Mouse (Mus musculus): ENCODE measurements at regions not wholly inside any gene's neighbourhood (a gene's known extent, or its start where the extent isn't known, plus 50 kb on each side); places are given as distances from the start of the nearest gene placed in this dataset.

DNA sequence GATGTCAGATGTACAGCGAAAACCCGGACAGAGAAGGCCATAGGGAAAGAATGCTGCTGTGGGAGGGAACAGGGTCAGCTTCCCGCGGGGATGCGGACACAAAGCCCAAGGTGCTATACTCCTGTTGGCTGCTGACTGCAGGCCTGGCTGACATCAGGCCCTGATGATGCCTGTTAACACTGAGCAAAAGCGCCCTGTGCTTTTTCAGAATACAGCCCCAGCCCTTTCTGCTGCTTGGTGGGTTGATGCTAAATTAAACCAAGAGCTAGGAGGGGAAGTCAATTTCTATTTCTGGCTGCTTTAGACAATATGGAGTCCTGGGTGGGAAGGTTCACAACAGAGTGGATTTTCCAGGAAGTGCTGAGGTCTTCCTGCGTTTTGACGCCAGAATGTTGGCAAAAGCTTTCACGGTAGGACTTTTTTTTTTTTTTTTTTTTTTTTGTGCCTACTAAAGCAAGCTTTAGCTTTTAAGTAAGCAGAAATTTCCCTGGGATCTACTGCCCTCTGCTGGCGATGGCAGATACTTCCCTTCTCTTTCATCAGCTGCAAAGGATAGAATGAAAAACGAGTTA, 302.2 kb upstream of the Arglu1 start:
- dilution Hi-C loops (cut with MboI; ENCODE audit: extremely low pct_ligation_motif_present, extremely low pct_unique_long_range_greater_than_20kb, low sequenced_read_pairs) (no loop called here), in situ Hi-C loops (cut with MboI; ENCODE audit: low pct_ligation_motif_present, low pct_unique_long_range_greater_than_20kb, low sequenced_read_pairs) (no loop called here)
- peak; percentile 3 for DNase-seq (ENCODE audit: extremely low read depth)
- H3K27ac ChIP-seq (ENCODE audit: insufficient read depth, low read depth): no peak overlapping the region
- H3K4me3 ChIP-seq (replicated peaks in 1 of 3; ENCODE audit: low read depth in 2 of 3, low read length in 2 of 3, poor library complexity in 1 of 3): no peak overlapping the region
- H3K9me3 ChIP-seq (replicated peaks; ENCODE audit: low read length): peaks cover 64% of the 10 kb centered on the region
- no peaks in the 10 kb centered on the region for H3K79me2 ChIP-seq (replicated peaks; ENCODE audit: control insufficient read depth, extremely low read depth, insufficient read depth, poor library complexity, severe bottlenecking)
- H3K4me1 ChIP-seq (ENCODE audit: control insufficient read depth in 1 of 2, insufficient read depth in 2 of 2): no peaks in the 10 kb centered on the region
- H3K27me3 ChIP-seq (replicated peaks): no peaks in the 10 kb centered on the region
- no peak overlapping the region for H3K9ac ChIP-seq (ENCODE audit: insufficient read depth, low read depth)
- TF ChIP-seq RAD21 (IDR thresholded peaks at IDR 0.05; ENCODE audit: low read depth, low read length) (peak; percentile 43), HCFC1 (IDR thresholded peaks at IDR 0.05; ENCODE audit: low read depth, low read length) (no peak), MAZ (IDR thresholded peaks at IDR 0.05; ENCODE audit: low read depth, low read length) (no peak), CTCF (conservative IDR thresholded peaks at IDR 0.05 in 1 of 2, IDR thresholded peaks at IDR 0.05 in 1 of 2; ENCODE audit: low read depth in 2 of 2, low read length in 2 of 2) (peak in 1 of 2 experiments; percentile 38; a peak in 2 of 4 replicates), ZNF384 (IDR thresholded peaks at IDR 0.05; ENCODE audit: low read depth, low read length) (peak; percentile 51)
- no peak overlapping the region for H3K4me2 ChIP-seq (ENCODE audit: insufficient read depth, low read depth, poor library complexity, severe bottlenecking)
- no peaks in the 10 kb centered on the region for H3K36me3 ChIP-seq (replicated peaks in 1 of 2; ENCODE audit: control insufficient read depth in 1 of 2, insufficient read depth in 1 of 2, low read length in 1 of 2)

DNA sequence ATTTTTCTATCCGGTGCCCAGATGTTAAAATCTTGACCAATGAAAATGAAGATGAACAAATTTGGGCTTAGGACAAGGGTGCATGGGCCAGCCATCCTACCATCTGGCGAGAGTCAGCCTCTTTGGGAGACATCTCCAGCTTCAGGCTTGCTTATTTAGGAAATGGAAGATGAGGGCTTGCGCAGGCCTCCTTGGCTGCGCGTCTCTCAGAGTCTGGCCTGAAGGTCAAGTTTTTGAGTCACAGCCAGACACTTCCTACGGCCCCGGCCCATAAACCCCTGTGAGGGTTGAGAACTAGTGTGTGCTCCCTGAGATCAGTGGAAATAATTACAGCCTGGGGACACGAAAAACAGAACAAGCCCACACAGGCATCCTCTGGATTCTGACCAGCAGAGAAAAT, 300.7 kb upstream of the Arglu1 start:
- H3K36me3 ChIP-seq (replicated peaks in 1 of 2; ENCODE audit: control insufficient read depth in 1 of 2, insufficient read depth in 1 of 2, low read length in 1 of 2): no peaks in the 10 kb centered on the region
- no peaks in the 10 kb centered on the region for H3K27me3 ChIP-seq (replicated peaks)
- H3K79me2 ChIP-seq (replicated peaks; ENCODE audit: control insufficient read depth, extremely low read depth, insufficient read depth, poor library complexity, severe bottlenecking): no peaks in the 10 kb centered on the region
- H3K9ac ChIP-seq (ENCODE audit: insufficient read depth, low read depth): no peak overlapping the region
- dilution Hi-C loops (cut with MboI; ENCODE audit: extremely low pct_ligation_motif_present, extremely low pct_unique_long_range_greater_than_20kb, low sequenced_read_pairs) (no loop called here), in situ Hi-C loops (cut with MboI; ENCODE audit: low pct_ligation_motif_present, low pct_unique_long_range_greater_than_20kb, low sequenced_read_pairs) (no loop called here)
- TF ChIP-seq ZNF384 (IDR thresholded peaks at IDR 0.05; ENCODE audit: low read depth, low read length): no peak
- TF ChIP-seq USF2 (conservative IDR thresholded peaks at IDR 0.05; ENCODE audit: low read depth, low read length): no peak
- no peak for TF ChIP-seq CHD2 (IDR thresholded peaks at IDR 0.05; ENCODE audit: low read length)
- TF ChIP-seq BHLHE40 (IDR thresholded peaks at IDR 0.05; ENCODE audit: low read depth, low read length): no peak
- no peak for TF ChIP-seq ZMIZ1 (IDR thresholded peaks at IDR 0.05; ENCODE audit: low read depth, low read length)
- TF ChIP-seq TBP (conservative IDR thresholded peaks at IDR 0.05; ENCODE audit: low read depth, low read length): no peak
- TF ChIP-seq ZKSCAN1 (IDR thresholded peaks at IDR 0.05; ENCODE audit: borderline replicate concordance, low read depth, low read length): no peak
- no peak for TF ChIP-seq EP300 (IDR thresholded peaks at IDR 0.05; ENCODE audit: low read length)
- TF ChIP-seq UBTF (IDR thresholded peaks at IDR 0.05; ENCODE audit: low read depth, low read length): no peak
- no peak for TF ChIP-seq HCFC1 (IDR thresholded peaks at IDR 0.05; ENCODE audit: low read depth, low read length)
- TF ChIP-seq SIN3A (IDR thresholded peaks at IDR 0.05; ENCODE audit: low read length): no peak
- TF ChIP-seq POLR2A (IDR thresholded peaks at IDR 0.05; ENCODE audit: low read depth, low read length): no peak
- TF ChIP-seq IRF4 (IDR thresholded peaks at IDR 0.05; ENCODE audit: low read depth, low read length): no peak
- no peak for TF ChIP-seq NRF1 (IDR thresholded peaks at IDR 0.05; ENCODE audit: low read depth, low read length)
- no peak overlapping the region for H3K27ac ChIP-seq (ENCODE audit: insufficient read depth, low read depth)
- no peaks in the 10 kb centered on the region for H3K4me1 ChIP-seq (ENCODE audit: control insufficient read depth in 1 of 2, insufficient read depth in 2 of 2)
- DNase-seq (ENCODE audit: extremely low read depth): no peak
- peaks cover 60% of the 10 kb centered on the region for H3K9me3 ChIP-seq (replicated peaks; ENCODE audit: low read length)
- no peak overlapping the region for H3K4me2 ChIP-seq (ENCODE audit: insufficient read depth, low read depth, poor library complexity, severe bottlenecking)
- no peak overlapping the region for H3K4me3 ChIP-seq (replicated peaks in 1 of 3; ENCODE audit: low read depth in 2 of 3, low read length in 2 of 3, poor library complexity in 1 of 3)

Data from CH12.LX (cell line).